Mouse (Mus musculus) liver, embryonic 14.5 days (tissue): ENCODE measurements at regions not wholly inside any gene's neighbourhood (a gene's known extent, or its start where the extent isn't known, plus 50 kb on each side); places are given as distances from the start of the nearest gene placed in this dataset.

Source experiments
- CTCF ChIP-seq: IDR thresholded peaks from 2 replicates; pipeline ENCODE4 v1.5.1; 2016; ENCODE audit warnings: antibody characterized with exemption, low read depth, control low read depth
- EP300 ChIP-seq: IDR thresholded peaks from 2 replicates; pipeline ENCODE4 v1.6.1; 2016; ENCODE audit warnings: antibody characterized with exemption, low read depth

- TF ChIP-seq CTCF = no peak
- TF ChIP-seq EP300 = no peak
These were observed 112.5 kb upstream of the Btg1 start for GRCm38 (mm10) chr10:96504340-96504739.
